Comparison of ENCODE assay signal across 17 mouse cellular contexts in genomic region chrX:95523883-95524282, GRCm38 (mm10). TPM values are rescaled to one million over a fixed set of nuclear protein-coding genes. Genes with fewer than 3 reads are reported as not detected.
DNase-seq lines count a peak whose midpoint lies in the region; ATAC-seq lines count a peak whose summit lies in the region.
"Had no signal": no experiment of that assay in that cellular context is flagged by ENCODE, and none has a peak within 500 bp of the region (broad histone marks: within the 10 kb centered on the region; RNA-seq: fewer than 3 reads in every experiment).

No protein-coding gene starts in this region.

- 0 out of 2 replicates have a peak, but pooled peaks have one; percentile 26 for ATAC-seq in megakaryocyte progenitor cell, adult 5-6 weeks (replicated peaks; ENCODE audit: poor library complexity)
- ATAC-seq: forebrain, embryonic 13.5 days; forebrain, embryonic 15.5 days; forebrain, postnatal 0 days had no signal

- peak; percentile 33 for DNase-seq in 416B (ENCODE audit: low read depth)
- peak; percentile 54 for DNase-seq in MEL-GATA-1-ER (ENCODE audit: extremely low read depth, low read depth)
- DNase-seq in right cerebral cortex, postnatal 10 days (ENCODE audit: low spot score in 2 of 2): no peak
- no peak for DNase-seq in left cerebral cortex, postnatal 25 days (ENCODE audit: low spot score in 2 of 2)
- DNase-seq: adrenal gland, adult 8-10 months; adrenal gland, postnatal 14 days; adrenal gland, postnatal 36 days; cerebellum, adult 11-12 months; cerebellum, adult 2 months; cerebellum, adult 9-10 months; cerebellum, postnatal 10 days; cerebellum, postnatal 25 days; forebrain, postnatal 0 days had no signal

- intact Hi-C loops in left cerebral cortex, postnatal 25 days (cut with DNase I): no loop called here

RNA-seq across cellular contexts. Expression of gene Asb12, which starts 33.9 kb away (rescaled TPM):
- total RNA-seq in megakaryocyte progenitor cell, adult 5-6 weeks (2015): not detected in 2 replicates
- total RNA-seq in megakaryocyte progenitor cell, adult 5-6 weeks (2017): not detected in 2 replicates
- total RNA-seq in left cerebral cortex, postnatal 25 days (2021): not detected
- total RNA-seq: adrenal gland, postnatal 36 days had no signal

RNA-seq across cellular contexts. Expression of gene Pfn5, which starts 34.0 kb away (rescaled TPM):
- not detected in 2 replicates for total RNA-seq in megakaryocyte progenitor cell, adult 5-6 weeks (2015)
- not detected in 2 replicates for total RNA-seq in megakaryocyte progenitor cell, adult 5-6 weeks (2017)
- not detected for total RNA-seq in left cerebral cortex, postnatal 25 days (2021)
- total RNA-seq: adrenal gland, adult 8-10 months; adrenal gland, postnatal 14 days; adrenal gland, postnatal 36 days; ES-E14; forebrain, postnatal 0 days had no signal

Comparison
In these comparisons a context has a peak if more than half of its experiments do, and no peak if none do; other contexts are left out.
1. DNase-seq: peak in 416B (single experiment) and MEL-GATA-1-ER (single experiment); none in right cerebral cortex, postnatal 10 days (0 of 2) and left cerebral cortex, postnatal 25 days (0 of 2).